In genomic region chr2:113216746-113217461, GRCm38 (mm10) we compare ENCODE assay signal across 9 mouse cellular contexts. TPM values are rescaled to one million over a fixed set of nuclear protein-coding genes. Genes with fewer than 3 reads are reported as not detected.
DNase-seq lines count a peak whose midpoint lies in the region; ATAC-seq and TF ChIP-seq lines count a peak whose summit lies in the region.
"Had no signal": no experiment of that assay in that cellular context is flagged by ENCODE, and none has a peak within 500 bp of the region (broad histone marks: within the 10 kb centered on the region; RNA-seq: fewer than 3 reads in every experiment).

Ryr3 (minus strand) TSS chr2:113217096.

- peak within 1 kb of the TSS; percentile 89 for H3K4me2 ChIP-seq in midbrain, embryonic 16.5 days (ENCODE audit: low read length)

- H3K27ac ChIP-seq in embryonic facial prominence, embryonic 10.5 days (replicated peaks): peak within 1 kb of the TSS; percentile 70
- H3K27ac ChIP-seq in midbrain, embryonic 16.5 days (ENCODE audit: low read length): peak within 1 kb of the TSS; percentile 91

- WGBS in embryonic facial prominence, embryonic 10.5 days: under 1% methylated on average over 72 of the region's 72 CpGs
- WGBS in midbrain, embryonic 16.5 days: 0% methylated on average over 48 of the region's 72 CpGs

- H3K4me3 ChIP-seq in E14TG2a.4 (replicated peaks; ENCODE audit: low read length): peak within 1 kb of the TSS; percentile 75
- peak within 1 kb of the TSS; percentile 70 for H3K4me3 ChIP-seq in embryonic facial prominence, embryonic 10.5 days
- H3K4me3 ChIP-seq in midbrain, embryonic 16.5 days (ENCODE audit: low read depth, low read length): peak within 1 kb of the TSS; percentile 72
- H3K4me3 ChIP-seq: erythroblast, embryonic 14.5 days had no signal

- DNase-seq in Muller cell, postnatal 12 days (ENCODE audit: inconsistent ontology term): peak; percentile 75
- peak; percentile 80 for DNase-seq in embryonic facial prominence, embryonic 10.5 days (ENCODE audit: low spot score)
- DNase-seq in heart, postnatal 10 days: peak; percentile 21 to 24
- peak; percentile 71 to 75 for DNase-seq in left cerebral cortex, postnatal 14 days (ENCODE audit: low spot score in 2 of 2)
- peak; percentile 12 for DNase-seq in testis, postnatal 14 days (ENCODE audit: low spot score)
- DNase-seq in T-cell, adult 2 months (ENCODE audit: low spot score): no peak

- H3K36me3 ChIP-seq in E14TG2a.4 (ENCODE audit: insufficient read depth, low read length): no peaks in the 10 kb centered on the region
- H3K36me3 ChIP-seq in embryonic facial prominence, embryonic 10.5 days (replicated peaks): no peaks in the 10 kb centered on the region
- no peaks in the 10 kb centered on the region for H3K36me3 ChIP-seq in midbrain, embryonic 16.5 days (ENCODE audit: control insufficient read depth, insufficient read depth, low read length)

- peaks cover 6% of the 10 kb centered on the region for H3K4me1 ChIP-seq in E14TG2a.4 (replicated peaks; ENCODE audit: low read depth, low read length)
- H3K4me1 ChIP-seq in embryonic facial prominence, embryonic 10.5 days: peaks cover 14% of the 10 kb centered on the region
- peaks cover 4% of the 10 kb centered on the region; the same call in 1 of the 2 replicates for H3K4me1 ChIP-seq in midbrain, embryonic 16.5 days (ENCODE audit: control insufficient read depth, insufficient read depth, low read length)

- peak within 1 kb of the TSS; percentile 77 for H3K9ac ChIP-seq in midbrain, embryonic 16.5 days (ENCODE audit: low read depth, low read length)

- no peaks in the 10 kb centered on the region; the same call in 1 of the 2 replicates for H3K9me3 ChIP-seq in E14TG2a.4 (ENCODE audit: low read length)
- H3K9me3 ChIP-seq in embryonic facial prominence, embryonic 10.5 days: no peaks in the 10 kb centered on the region
- no peaks in the 10 kb centered on the region for H3K9me3 ChIP-seq in midbrain, embryonic 16.5 days (replicated peaks; ENCODE audit: control insufficient read depth, low read length, poor library complexity, severe bottlenecking)

- no peak for TF ChIP-seq CTCF in E14TG2a.4 (conservative IDR thresholded peaks at IDR 0.05; ENCODE audit: low read length)

- H3K27me3 ChIP-seq in E14TG2a.4 (ENCODE audit: insufficient read depth, low read length): peaks cover 54% of the 10 kb centered on the region
- H3K27me3 ChIP-seq in embryonic facial prominence, embryonic 10.5 days (replicated peaks; ENCODE audit: low read depth, poor library complexity, severe bottlenecking): peaks cover 66% of the 10 kb centered on the region
- H3K27me3 ChIP-seq in midbrain, embryonic 16.5 days (ENCODE audit: control insufficient read depth, insufficient read depth, low read depth, low read length): peaks cover 3% of the 10 kb centered on the region; the same call in 1 of the 2 replicates

- ATAC-seq in midbrain, embryonic 16.5 days: peak; percentile 98

- intact Hi-C loops in heart, postnatal 10 days (cut with DNase I): no loop called here
- intact Hi-C loops in left cerebral cortex, postnatal 14 days (cut with DNase I): loop anchor here (5.0 kb wide), 1 partner anchor 400 kb away; no protein-coding TSS in a partner anchor

RNA-seq across cellular contexts. Expression of gene Ryr3, which starts in this region (rescaled TPM):
- 0.25 and 0.28 TPM in 2 replicates for polyA plus RNA-seq in embryonic facial prominence, embryonic 10.5 days (2016; fragmentation: Nextera tagmentation; extraction: Ambion mirVana)
- total RNA-seq in heart, postnatal 10 days (2021): 1 to 10 TPM; 2.1 to 3.5 TPM
- total RNA-seq in left cerebral cortex, postnatal 14 days (2021): 10 to 100 TPM; 29.7 to 34.7 TPM
- 5.8 and 6.2 TPM in 2 replicates for polyA plus RNA-seq in midbrain, embryonic 16.5 days (2015; fragmentation: Nextera tagmentation; extraction: Ambion mirVana)
- polyA plus RNA-seq: erythroblast, embryonic 14.5 days had no signal

Comparison
In these comparisons a context has a peak if more than half of its experiments do, and no peak if none do; other contexts are left out.
1. RNA of gene Ryr3 (total RNA-seq): 29.7 to 34.7 TPM in left cerebral cortex, postnatal 14 days; 2.1 to 3.5 TPM in heart, postnatal 10 days; every median in the first group is over 4 times any median in the second.
2. Peak in DNase-seq, H3K4me3 ChIP-seq and H3K27ac ChIP-seq in embryonic facial prominence, embryonic 10.5 days; RNA of the gene not detected or under 1 TPM.
3. Peak in every context shown above with its lines, with median percentiles within 50 percentile points of each other: H3K4me3 ChIP-seq.